Mouse (Mus musculus): ENCODE data around the gene Gm49661.
A peak's percentile ranks its signal among the peaks of the same experiment; 100 is the strongest.

Gm49661 gene

DNA sequence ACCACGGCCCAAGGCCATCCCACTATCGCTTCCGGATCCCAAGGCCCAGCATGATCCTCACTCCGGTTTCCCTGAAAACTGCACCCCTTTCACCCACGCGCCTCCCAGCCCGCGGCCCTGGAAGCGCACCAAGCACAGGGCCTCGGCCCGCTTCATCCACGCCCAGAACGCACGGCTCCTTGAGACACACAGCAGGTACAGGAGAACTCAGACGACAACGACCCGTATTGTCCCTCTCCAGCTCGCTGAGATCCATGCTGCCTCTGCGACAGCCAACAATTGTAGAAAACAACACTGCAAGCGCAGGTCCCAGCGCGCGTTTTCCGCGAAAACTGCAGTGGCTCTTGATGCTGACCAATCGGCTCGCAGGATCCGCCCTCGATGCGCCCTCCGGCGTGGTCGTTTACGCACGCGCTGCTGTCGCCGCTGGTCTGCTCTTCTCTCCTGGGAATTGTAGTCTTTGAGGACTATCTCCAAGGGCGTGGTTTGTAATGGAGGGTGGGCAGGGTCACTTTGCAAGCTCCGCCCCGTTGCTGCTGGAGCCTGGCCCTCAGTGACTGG lies 3.4 kb downstream of the Gm49661 start:
- DNase-seq = peak; percentile 95

DNA sequence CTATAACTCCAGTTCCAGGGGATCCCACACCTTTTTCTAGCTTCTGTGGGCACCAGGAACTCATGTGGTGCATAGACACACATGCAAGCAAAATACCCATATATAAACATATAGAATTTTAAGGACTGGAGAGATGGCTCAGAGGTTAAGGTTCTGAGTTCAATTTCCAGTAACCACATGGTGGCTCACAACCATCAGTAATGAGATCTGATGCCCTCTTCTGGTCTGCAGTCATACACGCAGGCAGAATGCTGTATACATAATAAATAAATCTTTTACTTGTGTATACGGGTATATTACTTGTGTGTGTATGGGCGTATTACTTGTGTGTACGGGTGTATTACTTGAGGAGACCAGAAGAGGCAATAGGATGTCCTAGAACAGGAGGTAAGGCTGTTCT lies 5.3 kb downstream of the Gm49661 start:
- DNase-seq = no peak

DNA sequence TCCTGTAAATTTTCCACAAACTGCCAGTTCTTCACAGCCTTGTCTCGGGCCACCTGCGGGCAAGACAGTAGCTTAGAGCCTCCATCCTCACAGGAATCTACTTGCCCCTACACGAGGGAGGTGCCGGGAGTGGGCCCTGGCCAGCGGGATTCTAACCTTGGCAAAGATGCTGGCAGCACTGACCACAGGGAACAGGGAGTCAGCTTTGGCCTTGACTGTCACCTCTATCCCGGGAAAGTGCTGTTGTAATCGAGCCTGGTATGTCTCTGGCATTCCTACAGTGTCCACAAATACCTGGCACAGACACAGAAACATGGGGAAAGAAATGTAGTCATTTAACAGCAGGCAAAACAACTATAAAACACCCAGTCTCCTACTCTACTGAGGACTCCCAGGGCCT lies 9.4 kb downstream of the Gm49661 start:
- DNase-seq = no peak

DNA sequence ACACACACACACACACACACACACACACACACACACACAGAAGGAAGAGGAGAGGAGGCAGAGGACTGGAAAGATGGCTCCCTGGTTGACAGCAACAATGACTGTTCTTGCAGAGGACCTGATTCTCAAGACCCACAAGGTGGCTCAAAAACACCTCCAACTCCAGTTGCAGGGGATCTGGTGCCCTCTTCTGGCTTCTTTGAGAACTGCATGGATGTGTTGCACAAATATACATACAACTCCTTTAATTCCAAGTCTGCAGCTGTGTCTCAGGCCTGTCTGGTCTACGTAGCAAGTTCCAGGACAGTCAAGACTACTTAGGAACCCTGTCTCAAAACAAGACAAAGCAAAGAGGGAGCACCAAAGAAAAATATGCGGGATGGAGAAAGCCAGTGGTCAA lies 12.5 kb downstream of the Gm49661 start:
- peak; percentile 72 for DNase-seq

DNA sequence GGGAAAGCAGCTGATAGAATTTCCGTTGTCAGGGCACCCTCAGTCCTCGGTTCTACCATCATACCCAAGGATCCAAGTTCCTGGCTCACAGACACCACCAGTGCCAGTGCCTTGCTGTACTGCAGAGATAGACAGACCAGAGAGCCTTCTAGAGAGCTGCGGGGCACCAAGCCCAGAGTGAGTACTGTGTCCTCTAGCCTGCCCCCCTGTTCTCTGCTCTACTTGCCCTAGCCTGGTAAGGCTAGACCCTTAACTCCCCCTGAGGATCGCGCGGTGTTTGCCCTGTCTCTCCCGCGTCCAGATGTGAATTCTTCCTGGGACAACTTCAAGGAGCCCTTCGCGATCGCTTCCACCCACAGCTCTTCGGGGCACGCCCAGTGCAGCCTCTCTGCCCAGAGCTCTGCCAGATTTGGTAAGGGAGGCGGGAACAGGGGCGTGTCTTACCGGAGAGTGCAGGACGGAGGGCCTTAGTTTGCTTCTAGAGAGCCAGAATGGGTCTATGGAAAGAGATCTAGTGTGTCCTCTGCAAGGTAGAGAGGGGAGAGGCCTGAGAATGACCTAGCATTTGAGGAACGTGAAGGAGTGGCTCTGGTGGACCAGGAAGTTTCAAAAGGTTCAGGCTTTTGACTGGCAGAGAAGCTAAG lies 16.5 kb downstream of the Gm49661 start:
- DNase-seq = peak; percentile 54

DNA sequence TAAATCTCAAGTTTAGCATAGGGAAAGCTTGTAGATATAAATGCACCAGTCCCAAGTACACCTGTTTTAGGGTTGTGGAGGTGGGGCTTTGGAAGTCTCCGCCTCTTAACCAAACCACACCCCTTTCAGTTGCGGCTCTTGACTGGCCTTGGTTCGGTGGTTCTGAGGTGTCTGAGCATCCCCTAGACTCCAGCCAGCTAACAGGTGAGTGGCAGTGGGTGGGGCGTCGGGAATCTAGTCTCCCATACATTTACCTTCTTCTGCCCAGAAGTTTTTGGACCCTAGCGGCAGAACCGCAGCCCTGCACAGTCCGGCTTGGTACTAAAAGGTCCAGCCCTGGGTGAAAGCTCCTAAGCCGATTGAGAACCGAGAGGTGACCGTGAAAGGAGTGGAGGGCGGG lies 19.5 kb downstream of the Gm49661 start:
- DNase-seq = no peak

DNA sequence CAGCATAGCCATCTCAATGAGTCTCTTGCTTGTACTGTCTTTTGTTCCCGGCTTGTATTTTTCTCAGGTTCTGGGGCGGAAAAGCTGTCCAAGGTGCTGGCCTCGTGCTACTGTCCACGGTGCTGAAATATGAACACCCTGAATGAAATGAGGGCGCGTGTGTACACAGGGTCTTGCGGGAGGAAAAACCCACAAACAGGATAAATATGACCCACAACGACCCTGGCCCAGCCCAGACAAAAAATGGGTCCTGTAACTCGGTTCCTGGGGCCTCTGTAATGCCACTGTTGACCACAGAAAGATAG lies 22.0 kb downstream of the Gm49661 start:
- DNase-seq = peak; percentile 63

DNA sequence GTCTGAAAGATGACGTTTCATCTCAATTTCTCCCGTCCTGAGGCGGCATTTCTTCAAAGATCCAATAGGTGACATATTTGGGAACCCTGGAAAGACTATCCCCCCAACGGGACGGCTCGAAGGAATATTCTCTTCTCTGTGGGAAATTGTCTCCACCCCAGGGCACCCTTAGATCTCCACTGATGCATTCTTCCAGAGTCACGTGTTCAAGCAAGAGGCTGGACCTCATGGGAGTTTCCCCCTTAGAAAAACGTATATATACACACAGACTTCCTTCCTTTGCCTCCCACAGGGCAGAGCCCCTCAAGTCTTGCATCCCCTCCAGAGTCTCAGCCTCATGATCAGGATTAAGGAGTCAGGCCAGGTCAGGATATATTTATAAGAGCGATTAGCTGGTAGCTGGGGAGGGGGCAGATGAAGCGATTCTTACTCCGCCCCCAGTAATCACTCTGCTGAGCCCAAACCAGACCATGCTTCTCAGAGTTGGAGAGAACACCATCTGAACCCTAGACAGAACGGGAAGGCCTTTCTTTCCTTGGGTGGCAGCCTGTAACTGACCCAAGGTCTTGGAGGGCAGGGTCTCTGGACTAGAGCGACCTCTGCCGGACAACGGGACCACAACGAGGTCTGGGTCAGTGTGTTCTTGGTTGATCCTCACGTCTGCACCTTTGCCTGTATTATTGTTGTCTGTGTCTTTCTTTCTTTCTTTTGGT lies 22.5 kb downstream of the Gm49661 start, which contains the start of gene Rtbdn:
Gene Rtbdn (plus strand): TSS at position 464 of the 713 bp plus-strand sequence.
- DNase-seq = no peak

DNA sequence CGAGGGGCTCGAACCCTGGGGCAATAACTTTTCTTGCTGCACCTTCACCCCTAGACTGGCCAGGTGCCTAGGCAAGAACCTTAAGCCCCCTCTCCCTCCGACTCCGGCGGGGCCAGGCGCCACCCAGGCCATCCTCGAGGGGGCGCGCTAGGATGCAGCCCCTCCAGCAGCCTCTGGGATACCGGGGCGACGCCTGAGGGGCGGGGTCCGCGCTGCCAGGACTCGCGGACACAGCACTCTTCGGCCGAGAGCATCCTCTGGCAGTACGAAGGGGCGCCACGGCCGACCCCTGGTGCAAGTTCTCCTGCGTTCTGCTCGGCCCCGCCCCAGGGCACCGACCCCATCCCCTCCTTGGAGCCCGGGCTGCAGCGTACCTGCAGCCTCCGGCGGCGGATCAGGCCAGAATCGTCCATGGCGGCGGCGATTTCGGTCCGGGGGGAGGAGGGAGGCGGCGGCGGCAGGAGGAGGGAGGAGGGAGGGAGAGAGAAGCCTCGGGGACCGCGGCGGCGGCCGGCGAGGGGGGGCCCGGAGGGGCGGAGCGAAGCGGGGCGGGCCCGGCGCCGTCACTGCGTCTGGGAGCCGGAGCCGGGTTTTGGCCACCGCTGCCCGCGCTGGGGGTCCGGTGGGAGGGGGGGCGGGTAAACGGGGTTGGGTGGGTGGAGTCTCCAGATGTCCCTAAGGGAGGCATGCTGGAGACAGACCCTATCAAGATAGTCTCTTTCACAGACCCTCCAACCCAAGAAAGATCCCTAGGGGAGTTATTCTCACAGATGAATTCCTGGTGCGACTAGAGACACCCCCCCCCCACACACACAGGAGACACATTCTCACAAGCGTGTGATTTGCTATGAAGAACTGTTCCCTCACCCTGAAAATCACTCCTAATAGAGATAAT lies 23.4 kb downstream of the Gm49661 start:
- DNase-seq = no peak

DNA sequence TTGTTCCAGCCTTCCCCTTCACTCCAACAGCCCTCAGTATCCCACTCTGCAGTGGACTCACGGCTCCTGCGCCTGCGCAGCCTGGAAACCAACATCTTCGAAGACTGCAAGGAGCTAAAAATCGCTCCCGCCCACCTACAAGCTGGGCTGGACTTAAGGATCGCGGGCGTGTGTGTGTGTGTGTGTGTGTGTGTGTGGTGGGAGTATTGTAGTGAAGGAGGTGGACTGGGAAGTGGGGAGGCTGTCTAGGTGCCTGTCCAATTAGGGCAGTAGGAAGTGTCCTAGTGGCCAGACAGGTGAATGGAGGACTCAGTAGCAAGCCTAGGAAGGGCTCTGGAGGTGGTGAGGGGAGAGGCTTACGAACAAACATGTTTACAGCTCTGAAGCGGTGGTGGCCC lies 24.0 kb downstream of the Gm49661 start:
- no peak for DNase-seq

DNA sequence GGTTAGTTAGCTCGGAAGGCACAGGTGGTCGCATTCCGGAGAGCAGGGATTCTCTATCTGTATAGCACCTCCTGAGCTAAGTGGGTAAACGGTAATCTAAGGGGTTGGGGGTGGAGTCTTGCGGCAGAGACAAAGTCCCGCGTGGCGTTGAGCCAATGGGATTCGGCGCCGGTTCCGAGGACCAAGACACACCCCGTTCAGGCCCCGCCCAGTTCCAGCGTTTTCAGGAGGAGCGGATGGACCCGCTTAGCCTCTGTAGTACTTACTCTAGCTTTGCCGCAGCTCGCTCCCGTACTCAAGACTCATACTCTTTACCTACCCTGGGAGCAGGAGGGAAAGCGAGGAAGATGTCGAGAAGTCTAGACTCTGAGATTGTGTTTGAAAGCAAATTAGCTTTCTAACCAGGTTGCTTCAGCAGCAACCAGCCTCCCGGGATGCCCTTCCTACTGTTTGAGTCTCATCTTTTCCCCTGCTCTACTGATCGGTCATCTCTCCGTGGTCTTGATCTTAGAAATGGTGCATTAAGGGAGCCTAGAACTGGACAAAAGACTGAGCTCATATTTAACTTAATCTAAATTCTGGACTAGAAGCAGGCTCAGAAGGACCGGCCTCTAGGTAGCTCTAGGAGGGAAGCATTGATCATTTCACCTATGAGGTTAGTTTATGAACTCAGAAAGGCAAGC lies 24.6 kb downstream of the Gm49661 start:
- DNase-seq = peak; percentile 34

DNA sequence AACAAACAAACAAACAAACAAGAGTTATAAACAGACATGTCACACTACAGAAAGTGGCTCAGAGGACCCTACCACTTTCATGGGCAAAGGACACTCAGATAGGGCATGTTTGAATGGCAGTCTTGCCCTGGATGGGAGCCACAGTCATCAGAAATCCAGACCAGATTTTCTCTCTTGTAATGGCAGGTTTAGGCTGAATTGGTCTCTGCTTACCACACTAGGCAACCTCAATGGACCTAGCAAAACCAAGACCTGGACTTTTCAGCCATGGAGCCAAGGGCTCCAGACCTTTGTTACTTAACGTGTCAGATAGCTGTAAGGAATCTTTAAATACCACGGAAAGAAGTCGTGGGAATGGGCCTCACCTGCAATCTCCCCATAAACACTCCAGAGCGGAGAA lies 25.5 kb downstream of the Gm49661 start:
- DNase-seq = no peak

DNA sequence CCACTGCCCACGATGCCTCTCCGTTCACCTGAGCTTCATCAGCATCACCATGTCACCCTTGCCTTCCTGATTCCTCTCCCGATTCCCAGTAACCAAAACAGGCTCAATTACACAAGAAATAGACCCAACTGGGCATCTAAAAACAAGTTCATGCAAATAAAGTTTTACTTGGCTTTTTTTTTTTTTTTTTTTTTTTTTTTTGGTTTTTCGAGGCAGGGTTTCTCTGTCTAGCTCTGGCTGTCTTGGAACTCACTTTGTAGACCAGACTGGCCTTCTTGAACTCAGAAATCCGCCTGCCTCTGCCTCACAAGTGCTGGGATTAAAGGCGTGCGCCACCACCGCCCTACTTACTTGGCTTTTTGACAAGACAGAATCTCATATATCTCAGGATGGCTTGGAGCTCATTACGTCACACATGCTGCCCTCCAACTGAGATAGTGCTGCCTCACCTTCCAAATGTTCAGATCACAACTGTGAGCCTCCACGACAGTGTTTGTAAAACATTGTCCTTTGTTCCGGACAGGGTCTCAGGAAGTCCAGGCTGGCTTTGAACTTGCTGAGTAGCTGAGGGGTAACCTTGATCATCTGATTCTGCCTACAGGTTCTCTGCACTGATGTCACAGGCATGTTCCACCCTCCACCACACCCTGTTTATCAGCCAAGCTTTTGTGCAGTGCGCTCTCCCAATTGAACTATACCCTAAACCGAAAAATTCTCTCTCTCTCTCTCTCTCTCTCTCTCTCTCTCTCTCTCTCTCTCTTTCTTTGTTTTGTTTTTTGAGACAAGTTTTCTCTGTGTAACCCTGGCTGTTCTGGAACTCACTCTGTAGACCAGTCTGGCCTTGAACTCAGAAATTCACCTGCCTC lies 31.4 kb downstream of the Gm49661 start:
- no peak for DNase-seq

DNA sequence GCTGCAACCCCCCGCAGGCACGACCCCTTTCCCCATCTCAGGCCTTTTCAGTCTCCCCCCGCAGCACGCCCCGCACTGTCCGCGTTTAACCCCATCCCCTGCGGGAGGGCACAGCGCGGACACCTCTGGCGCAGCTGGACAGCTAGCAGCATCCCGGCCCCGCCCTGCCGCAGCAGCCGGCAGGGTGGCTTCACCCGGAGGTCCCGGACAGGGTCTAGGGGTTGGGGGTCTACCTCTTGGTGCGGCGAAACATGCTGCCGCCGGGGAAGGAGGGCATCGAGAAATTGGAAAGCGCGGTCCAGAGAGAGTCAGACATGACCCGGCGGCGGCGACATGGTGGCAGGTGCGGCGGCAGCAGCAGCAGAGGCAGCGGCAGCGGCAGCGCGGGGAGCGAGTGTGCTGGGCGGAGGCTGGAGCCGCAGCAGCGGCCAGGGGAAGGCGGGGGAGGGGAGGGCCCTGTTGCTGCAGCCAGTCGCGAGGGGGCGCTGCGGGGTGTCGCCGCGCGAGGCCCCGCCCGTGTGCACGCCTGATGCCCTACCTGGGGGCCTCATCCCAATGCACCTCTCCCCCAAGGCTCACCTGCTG lies 32.2 kb downstream of the Gm49661 start, which contains the start of gene Mast1:
Gene Mast1 (minus strand): TSS at position 398 of the 585 bp plus-strand sequence.
- DNase-seq = peak; percentile 58

DNA sequence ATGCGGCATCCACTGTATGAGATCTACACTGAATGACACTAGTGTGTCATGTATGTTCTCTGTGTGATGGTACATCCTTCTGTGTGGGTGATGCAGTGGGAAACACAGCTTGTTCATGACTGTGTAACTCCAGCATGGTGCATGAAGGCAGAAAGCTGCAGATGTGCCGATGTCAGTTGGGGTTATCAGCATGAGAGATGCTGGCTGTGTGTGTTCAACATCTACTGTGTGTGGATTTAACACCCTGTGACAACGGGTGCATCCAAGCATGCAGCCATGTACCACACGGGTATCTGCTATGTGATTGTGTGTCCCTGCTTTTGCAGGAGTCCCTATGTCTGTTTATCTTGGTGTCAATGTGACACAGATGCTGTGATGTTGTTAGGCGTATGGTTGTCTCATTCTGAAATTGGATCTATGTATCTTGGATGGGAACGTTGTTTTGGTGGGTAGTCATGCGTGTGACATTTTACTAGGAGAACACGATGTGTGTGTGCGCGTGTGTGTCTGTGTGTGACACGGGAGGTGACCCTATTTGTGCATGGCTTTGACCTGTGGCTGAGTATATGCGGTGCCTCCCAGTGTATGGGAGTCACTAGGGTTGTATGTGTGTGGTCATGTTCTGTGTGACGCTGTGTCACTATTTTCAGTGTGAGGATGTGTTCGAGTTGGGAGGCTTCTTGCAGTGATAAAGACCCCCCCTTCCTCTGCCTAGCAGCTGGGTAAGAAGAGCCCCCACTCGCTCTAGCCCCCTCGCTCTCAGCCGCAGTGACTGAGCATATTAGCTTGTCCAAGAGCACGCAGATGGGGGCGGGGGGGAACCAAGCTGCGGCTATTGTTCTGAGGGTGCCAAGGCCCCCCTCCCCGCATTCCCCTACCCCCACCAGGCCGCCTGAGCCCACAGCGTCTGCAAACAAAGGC lies 32.9 kb downstream of the Gm49661 start:
- DNase-seq = no peak

DNA sequence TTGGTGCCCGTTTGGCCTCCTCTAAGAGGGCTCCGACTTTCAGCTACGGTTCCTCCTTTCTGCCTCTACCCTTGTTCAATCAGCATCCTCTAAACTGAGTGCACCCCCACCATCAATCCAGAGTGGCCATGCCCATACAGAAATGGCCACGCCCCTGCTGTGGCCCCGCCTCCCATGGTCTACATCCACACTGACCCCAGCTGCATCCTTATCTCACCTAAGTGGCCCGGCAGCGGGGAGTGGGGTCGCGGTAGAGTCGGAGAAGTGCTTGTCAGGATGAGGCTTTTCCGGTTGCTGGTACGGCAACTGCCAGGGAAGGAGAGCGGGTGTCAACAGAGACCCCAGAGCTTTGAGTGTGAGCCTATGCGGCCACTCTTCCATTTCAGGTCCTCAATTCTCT lies 33.7 kb downstream of the Gm49661 start:
- no peak for DNase-seq

DNA sequence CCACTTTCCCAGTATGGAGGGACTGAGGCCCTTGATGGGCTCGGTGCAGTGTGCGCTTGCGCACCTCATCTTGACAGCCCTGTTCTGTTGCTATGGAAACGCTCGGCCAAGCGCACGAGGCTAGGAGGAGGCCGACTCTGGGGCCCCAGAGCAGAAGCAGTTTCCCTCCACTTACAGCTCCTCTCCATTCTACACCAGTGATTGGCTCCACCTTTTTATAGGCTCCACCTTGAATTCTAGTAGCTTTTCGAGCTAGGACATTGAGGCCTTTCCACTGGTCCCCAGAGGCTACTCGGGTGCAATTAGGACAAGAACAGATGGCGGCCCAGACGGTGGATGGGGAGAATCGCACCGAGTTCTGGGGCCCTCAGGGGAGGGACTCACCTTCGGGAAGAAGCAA lies 34.4 kb downstream of the Gm49661 start:
- no peak for DNase-seq

DNA sequence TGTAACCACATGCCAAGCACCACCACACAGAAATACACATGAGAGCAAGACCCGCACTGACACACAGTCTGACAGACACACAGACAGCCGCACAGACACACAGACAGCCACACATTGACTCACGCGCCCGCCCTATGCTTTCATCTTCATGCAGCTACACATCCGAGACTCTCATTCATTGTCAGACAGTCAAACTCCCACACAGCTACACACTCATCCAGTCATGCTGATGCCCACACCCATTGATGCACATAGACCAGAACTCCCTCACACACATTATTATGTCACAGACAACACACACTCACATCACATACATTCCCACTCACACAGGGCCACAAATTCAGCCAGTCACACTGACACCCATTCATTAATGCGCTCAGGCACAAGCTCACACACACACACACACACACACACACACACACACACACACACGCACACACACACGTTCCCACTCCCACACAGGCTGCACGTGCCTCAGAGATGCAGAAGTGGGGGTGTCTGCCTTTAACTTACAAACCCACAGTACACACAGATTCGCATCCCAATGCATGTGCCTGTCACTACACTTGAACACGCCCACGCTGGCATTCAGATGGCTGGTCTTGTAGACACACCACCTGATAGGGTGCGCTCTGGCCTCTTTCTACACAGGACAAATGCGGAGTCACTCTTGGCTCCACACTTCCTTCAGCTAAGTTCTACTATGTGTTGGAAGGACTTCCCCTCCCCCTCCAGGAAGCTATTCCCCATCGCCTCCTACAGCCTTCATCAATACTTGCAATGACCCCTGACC lies 35.3 kb downstream of the Gm49661 start:
- no peak for DNase-seq

DNA sequence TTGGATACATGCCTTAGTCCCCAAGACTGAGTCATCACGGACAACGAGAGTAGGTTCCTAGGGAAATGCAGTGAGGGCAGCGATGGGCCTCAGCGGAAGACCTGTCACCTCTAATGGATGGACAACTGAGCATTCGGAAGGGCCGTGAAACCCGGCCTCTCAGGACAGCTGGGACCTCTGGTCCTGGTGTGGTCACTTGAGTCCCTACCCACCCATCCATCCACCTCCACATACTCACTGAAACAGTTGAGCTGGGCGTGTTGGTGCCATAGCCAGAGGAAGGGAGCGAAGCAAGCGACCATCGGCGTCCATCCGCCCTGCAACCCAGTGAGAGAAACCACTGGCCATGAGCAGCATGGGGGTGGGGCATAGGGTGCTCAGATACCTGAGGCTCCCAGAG lies 38.7 kb downstream of the Gm49661 start:
- no peak for DNase-seq
